Mouse (Mus musculus) kidney, postnatal 36 days (tissue): ENCODE measurements around the gene Nip7.
A peak's percentile ranks its signal among the peaks of the same experiment; 100 is the strongest.
"Not testable (repeated sequence)": the region's sequence is repeated elsewhere in the genome, so short reads cannot be mapped to it uniquely, and the experiment has no call there.

ENCODE experiments used
- DNase-seq, 2 experiments: peaks; one replicate each; pipeline ENCODE4 v3.0.0; 2021 to 2022; ENCODE audit warnings: mixed read lengths in 2 of 2

The Nip7 gene

DNA sequence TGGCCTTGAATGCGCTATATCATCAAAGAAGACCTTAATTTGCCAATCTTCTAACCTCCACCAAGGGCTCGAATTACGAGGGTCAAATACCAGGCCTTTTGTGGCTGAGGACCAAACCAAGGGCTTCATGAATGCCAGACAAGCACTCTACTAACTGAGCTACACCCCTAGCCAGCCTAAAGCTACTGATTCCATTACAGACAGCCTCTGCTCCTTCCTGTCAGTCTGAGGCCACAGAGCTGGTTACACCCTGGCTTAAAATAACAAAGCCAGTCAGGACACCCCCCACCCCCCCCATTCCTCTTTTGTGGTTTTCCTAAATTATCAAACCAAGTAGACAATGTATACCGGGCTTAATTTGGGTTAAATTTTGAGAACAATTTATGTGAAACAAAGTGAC is 17.0 kb downstream of the Nip7 start:
- no peak for DNase-seq

DNA sequence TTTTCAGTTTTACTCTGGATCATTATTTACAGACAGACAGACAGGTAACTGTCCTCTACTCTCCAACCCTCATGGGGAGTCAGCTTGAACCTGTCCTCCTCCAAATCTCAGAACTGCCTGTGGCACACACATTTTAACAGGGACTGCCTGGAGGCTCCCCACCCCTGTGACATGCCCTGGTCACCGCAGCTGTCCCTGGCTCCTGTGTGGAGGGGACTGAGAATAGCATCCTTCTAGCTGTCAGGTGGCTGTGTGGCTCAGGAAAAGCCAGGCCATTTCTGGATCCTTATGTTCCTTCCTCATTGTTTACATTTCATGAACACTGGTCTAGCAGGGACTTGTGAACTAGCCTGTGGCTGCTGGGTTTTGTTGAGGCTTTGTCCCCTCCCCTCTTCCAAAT is 17.5 kb downstream of the Nip7 start:
- DNase-seq: no peak

DNA sequence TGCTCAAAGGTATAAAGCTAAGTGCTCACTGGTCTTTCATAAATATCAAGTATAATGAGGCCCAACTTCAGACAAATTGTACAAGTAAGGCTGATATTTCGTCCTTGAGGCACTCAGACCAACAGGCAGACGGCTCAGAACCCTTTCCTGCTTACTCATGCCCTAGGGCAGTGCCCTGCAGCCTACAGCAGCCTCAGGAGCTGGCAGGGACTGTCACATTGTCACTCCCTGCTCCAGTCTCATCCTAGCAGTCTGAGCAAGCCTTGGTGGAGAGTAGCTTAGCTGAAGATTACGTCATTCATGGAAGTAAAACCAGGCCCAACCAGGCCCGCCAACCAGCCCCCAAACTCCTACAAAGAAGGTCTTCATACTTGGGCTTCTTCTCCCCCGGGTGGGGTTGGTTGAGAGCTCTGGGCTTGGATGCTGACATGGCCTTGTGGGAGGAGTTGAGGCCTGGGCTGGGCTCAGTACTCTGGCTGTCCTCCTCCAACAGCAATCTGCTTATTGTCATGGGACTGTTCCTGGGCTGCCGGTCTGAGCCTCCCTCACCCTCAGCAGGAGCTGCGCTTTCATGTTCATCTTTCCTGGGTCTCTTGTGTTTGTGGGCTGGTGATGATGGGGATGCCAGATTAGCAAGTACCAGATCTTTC is 19.7 kb downstream of the Nip7 start:
- no peak for DNase-seq

DNA sequence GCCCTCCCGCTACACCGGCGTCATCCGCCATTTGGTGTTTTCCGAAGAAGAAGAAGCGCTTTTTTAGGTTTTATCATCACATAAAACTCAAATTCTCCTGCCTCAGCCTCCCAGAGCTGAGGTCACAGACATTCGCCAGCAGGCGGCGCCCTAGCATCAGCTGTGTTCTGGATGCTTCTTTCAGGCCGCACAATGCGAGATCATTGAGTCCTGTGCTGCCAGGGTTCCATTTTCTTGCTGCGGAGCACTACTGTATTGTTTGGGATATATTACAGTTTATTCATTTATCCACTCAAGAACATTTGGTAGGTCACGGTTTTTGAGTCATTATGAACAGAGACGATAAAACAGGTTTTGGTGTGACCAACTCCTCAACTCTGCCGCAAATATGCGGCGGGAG is 28.7 kb downstream of the Nip7 start:
- DNase-seq: peak in 1 of 2 experiments; percentile 51

DNA sequence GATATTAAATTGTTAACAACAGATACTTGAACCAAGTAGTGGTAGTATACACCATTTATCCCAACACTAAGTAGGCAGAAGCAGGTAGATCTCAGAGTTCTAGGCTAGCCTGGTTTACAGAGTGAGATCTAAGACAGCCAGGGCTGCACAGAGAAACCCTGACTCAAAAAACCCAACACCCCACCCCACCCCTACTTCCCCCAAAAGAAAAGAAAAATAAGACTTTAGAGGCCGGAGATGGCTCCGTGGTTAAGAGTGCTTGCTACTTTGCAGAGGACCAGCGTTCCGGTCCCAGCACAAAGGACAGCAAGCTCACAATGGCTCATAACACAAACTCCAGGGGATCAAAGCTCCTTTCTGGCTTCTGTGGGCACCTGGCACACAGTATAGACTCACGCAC is 29.3 kb downstream of the Nip7 start:
- DNase-seq: no peak

DNA sequence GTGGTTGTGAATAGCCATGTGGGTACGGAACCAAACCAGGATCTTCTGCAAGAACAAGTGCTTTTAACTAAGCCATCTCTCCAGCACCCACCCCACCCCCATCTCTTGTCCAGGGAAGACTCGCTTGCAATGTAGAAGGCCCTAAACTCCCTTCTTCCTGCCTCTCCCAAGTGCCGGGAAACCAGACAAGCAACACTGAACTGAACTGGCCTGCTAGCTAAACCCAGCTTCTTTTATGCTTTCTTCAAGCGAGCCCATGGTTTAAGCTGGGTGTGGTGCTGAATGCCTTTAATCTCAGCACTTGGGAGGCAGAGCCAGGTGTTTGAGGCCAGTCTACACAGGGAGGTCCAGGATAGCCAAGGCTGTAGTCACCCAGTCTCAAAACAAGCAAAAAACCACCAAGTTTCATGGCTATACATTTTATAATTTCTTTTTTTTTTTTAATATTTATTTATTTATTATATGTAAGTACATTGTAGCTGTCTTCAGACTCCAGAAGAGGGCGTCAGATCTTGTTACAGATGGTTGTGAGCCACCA is 31.9 kb downstream of the Nip7 start:
- DNase-seq: no peak

DNA sequence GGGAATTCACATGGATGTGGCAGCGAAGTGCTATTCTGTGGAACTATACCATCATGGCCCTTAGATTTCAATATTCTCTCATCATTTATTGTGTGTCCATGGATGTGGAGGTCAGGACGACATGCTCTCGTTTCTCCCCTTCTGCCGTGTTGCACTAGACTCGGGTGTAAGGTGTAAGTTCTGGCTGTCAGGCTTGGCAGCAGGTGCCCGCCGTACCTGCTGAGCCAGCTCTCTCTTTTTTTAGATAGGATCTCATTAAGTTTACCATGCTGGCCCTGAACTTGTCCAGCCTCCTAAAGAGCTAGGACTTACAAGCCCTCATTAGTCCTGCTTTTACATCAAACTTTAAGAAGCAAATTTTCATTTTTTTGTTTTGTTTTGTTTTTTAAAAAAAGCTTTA is 33.9 kb downstream of the Nip7 start:
- no peak for DNase-seq

DNA sequence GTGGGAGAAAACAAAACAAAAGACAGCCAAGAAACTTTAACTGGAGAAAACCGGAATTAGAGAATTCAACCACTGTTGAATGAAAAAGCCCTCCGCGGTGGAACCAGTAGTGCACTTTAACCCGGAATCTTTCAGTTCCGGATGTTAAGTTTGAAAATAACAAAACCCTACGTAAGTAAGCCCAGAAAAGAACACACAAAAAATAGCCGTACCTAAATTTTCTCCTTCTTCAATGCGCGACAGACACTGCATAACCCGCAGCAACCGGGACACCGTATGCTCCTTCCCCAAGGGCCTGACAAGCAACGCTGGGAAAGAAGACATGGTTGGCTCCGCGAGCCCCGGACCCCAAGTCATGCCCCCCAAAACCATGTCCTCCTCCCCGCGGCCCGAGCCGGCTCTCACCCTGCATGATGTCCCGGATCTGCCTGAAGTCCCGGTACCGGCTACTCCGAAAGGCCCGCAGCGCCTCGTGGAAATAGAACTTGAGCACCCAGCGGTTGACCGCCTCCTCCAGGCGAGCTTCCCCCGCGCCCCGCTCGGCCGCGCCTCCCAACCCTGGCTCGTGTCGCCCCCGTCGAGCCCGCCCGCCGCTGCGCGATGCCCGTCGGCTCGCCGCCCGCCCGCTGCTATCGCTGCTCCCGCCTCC is 39.2 kb downstream of the Nip7 start:
- peak in 1 of 2 experiments; percentile 21 for DNase-seq

DNA sequence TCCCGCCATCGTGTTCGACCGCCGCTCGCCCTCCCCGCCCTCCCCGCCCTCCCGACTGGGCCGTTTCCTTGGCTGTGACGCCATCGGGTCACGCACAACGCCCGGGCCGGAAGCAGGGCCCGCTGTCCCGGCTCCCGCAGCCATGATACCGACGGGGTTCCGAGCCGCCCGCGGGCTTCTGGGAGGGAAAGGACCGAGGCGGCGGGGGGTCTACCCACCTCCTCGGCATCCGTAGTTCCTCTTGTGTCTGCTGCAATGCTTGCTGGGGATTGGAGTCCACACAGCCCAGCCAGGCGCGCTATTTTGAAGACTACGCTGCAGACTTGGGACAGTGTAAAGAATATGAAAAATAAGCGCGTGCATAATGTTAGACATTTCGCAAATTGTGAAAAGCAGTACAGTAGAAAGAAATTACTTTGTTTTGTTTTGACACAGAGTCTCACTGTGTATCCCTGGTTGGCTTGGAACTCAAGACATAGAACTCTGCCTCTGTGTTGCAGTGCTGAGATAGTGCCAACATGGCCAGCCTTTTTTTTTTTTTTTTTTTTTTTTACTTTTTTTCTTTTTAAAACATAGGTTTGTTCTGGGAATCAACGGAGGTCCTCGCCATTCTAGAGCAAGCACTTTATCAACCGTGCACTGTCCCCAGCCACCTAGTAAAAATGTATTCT is 39.8 kb downstream of the Nip7 start, which contains the start of gene Terf2:
Terf2 (minus strand) TSS at position 182 of the 671 bp plus-strand sequence.
- DNase-seq: peak; percentile 97 to 98

DNA sequence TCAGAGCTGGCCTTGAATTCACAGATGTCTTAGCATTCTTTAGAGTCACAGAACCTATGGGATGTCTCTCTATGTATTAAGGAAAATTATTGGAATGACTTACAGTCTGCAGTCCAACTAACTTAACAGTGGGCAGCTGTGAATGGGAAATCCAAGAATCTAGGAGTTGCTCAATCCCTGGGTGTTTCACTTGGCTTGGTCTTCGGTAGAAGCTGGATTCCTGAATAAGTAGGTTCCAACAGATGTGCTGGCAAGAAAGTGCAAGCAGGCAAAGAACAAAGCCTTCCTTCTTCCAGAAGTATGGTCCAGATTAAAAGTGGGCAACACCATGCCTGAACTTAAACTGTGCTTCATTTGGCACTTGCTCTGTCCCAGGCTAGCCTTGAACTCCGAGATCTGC is 44.0 kb downstream of the Nip7 start:
- DNase-seq: no peak

DNA sequence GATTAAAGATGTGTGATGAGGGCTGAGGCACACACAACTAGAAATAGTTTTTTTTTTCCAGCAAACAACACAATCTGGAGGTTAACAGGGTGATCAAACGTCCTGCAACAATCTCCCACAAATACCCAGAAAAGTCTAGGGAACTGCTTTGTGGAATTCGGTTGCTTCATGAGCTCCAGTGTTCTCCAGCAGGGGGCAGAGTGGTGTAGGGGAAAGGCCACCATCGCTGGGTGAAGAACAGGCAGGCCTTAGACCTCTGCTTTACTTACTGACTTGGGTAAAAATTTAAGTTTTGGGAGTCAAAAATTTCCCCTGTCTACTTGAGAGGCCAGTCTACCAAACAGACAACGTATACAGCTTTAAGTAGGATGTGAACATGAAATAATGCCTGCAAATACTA is 47.9 kb downstream of the Nip7 start:
- DNase-seq: peak; percentile 71 to 92

DNA sequence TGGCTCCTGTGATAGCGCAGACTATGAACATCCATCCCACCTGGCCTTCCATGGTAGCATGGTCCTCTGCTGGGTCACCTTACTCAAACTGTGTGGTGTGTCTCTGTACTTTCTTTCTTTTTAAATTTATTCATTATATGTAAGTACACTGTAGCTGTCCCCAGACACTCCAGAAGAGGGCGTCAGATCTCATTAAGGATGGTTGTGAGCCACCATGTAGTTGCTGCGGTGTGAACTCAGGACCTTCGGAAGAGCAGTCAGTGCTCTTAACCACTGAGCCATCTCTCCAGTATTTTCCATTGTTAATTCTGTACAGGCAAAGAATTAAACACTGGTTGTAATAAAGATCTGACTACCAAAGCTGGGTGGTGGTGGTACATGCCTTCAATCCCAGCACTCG is 51.4 kb downstream of the Nip7 start:
- DNase-seq: not testable (repeated sequence)

DNA sequence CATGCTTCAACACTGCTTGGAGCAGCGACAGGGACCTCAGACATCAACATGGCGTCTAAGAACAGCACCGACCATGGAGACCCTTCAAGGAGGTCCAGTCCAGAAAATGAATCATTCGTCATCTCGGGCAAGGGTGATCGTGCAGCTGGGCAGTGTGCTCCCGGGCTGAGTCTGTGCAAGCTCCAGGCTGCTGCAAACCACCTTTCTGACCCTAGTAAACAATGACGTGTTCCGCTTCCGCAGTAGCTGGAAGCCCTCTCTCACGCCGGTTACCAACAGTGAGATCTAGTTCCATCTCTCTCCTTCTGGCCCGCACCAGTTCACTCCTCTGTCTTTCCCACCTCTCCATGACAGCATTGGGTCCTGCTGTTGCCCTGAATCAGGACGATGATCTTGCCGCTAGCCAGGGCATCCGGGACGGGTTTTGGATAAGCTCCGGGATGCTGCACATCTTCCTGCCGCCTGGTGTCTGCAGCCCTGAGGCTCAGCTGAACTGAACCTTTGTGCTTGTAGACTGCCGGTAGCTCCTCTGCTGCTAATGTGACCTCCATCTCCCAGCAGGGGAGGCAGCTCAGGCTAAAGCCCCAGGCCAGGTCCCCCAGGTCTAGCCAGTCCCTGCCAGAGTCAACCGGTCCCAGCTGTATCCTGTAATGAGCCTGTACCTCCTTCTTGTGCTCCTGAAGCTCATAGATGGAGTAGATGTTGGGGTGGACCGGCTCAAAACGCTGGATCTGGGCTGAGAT is 52.5 kb downstream of the Nip7 start:
- DNase-seq: no peak

DNA sequence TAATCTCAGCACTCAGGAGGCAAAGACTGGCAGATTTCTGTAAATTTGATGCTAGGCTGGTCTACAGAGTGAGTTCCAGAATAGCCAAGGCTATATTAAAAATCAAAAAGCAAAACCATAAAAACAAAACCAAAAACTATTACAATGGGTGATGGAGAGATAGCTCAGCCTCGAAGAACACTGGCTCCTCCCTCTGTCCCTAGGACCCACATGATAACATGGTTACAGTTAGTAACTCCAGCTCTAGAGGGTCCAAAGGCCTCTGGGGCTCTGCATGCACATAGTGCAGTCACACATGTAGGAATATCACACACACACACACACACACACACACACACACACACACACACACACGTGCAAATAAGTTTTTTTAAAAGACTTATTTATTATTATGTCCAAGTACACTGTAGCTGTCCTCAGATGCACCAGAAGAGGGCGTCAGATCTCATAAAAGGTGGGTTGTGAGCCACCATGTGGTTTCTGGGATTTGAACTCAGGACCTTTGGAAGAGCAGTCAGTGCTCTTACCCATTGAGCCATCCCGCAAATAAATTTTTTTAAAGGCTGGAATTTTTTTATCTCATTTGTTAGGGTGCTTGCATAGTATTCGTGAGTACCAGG is 53.2 kb downstream of the Nip7 start:
- no peak for DNase-seq
